Mouse (Mus musculus): ENCODE data around the gene Zfp592. TPM values are rescaled to one million over a fixed set of nuclear protein-coding genes. Genes with fewer than 3 reads are reported as not detected.

Zfp592 gene
- total and polyA plus RNA-seq, 3 experiments = 12.9 to 33.0 TPM; not detected in 1

- no peaks in the 10 kb centered on the region for H3K4me1 ChIP-seq (ENCODE audit: control insufficient read depth in 1 of 2, insufficient read depth in 2 of 2, low read length in 2 of 2)
- peaks cover 0 to 26% of the 10 kb centered on the region in 2 experiments; a peak in 2 of 4 replicates for H3K36me3 ChIP-seq (ENCODE audit: control insufficient read depth in 1 of 2, insufficient read depth in 2 of 2, low read length in 2 of 2)
- TF ChIP-seq POLR2AphosphoS2 (IDR thresholded peaks at IDR 0.05; ENCODE audit: low read length) = no peak
- no peak for TF ChIP-seq POLR2AphosphoS5 (IDR thresholded peaks at IDR 0.05; ENCODE audit: borderline replicate concordance, low read depth, low read length)
- TF ChIP-seq MYB (IDR thresholded peaks at IDR 0.05; ENCODE audit: low read depth, low read length) = no peak
- TF ChIP-seq SIN3A (IDR thresholded peaks at IDR 0.05; ENCODE audit: low read length) = no peak
- no peak for DNase-seq (ENCODE audit: low read depth, low spot score)
- no peaks in the 10 kb centered on the region for H3K9me3 ChIP-seq (replicated peaks; ENCODE audit: insufficient read depth, low read length)
- peaks cover 16% of the 10 kb centered on the region for H3K79me2 ChIP-seq (ENCODE audit: control insufficient read depth, insufficient read depth, low read length, poor library complexity)
- H3K27ac ChIP-seq (ENCODE audit: control insufficient read depth, low read depth, low read length) = no peak overlapping the region
- H3K27me3 ChIP-seq (ENCODE audit: control insufficient read depth in 1 of 2, insufficient read depth in 2 of 2, low read length in 2 of 2) = no peaks in the 10 kb centered on the region
- no peak overlapping the region for H3K9ac ChIP-seq (ENCODE audit: control insufficient read depth, low read depth, low read length, poor library complexity, severe bottlenecking)
- no peak overlapping the region for H3K4me3 ChIP-seq (ENCODE audit: control insufficient read depth in 1 of 2, insufficient read depth in 1 of 2, low read depth in 2 of 2, low read length in 2 of 2)
Measured at GRCm38 (mm10) chr7:81011576-81011975, 18.1 kb downstream of the Zfp592 start.

- H3K79me2 ChIP-seq (ENCODE audit: control insufficient read depth, insufficient read depth, low read length, poor library complexity) = peaks cover 3% of the 10 kb centered on the region; the same call in 1 of the 2 replicates
- no peaks in the 10 kb centered on the region for H3K4me1 ChIP-seq (ENCODE audit: control insufficient read depth in 1 of 2, insufficient read depth in 2 of 2, low read length in 2 of 2)
- no peak for DNase-seq (ENCODE audit: low read depth, low spot score)
- no peak overlapping the region for H3K4me3 ChIP-seq (ENCODE audit: control insufficient read depth in 1 of 2, insufficient read depth in 1 of 2, low read depth in 2 of 2, low read length in 2 of 2)
- H3K9ac ChIP-seq (ENCODE audit: control insufficient read depth, low read depth, low read length, poor library complexity, severe bottlenecking) = no peak overlapping the region
- H3K36me3 ChIP-seq (ENCODE audit: control insufficient read depth in 1 of 2, insufficient read depth in 2 of 2, low read length in 2 of 2) = peaks cover 0 to 10% of the 10 kb centered on the region in 2 experiments; a peak in 2 of 4 replicates
- no peaks in the 10 kb centered on the region for H3K27me3 ChIP-seq (ENCODE audit: control insufficient read depth in 1 of 2, insufficient read depth in 2 of 2, low read length in 2 of 2)
- no peak overlapping the region for H3K27ac ChIP-seq (ENCODE audit: control insufficient read depth, low read depth, low read length)
- no peaks in the 10 kb centered on the region for H3K9me3 ChIP-seq (replicated peaks; ENCODE audit: insufficient read depth, low read length)
- TF ChIP-seq EP300 (IDR thresholded peaks at IDR 0.05; ENCODE audit: low read depth in 1 of 2, low read length in 2 of 2) (no peak), TBP (IDR thresholded peaks at IDR 0.05; ENCODE audit: low read depth, low read length) (no peak), ZC3H11A (IDR thresholded peaks at IDR 0.05; ENCODE audit: low read depth, low read length) (no peak), POLR2AphosphoS2 (IDR thresholded peaks at IDR 0.05; ENCODE audit: low read length) (no peak), E2F4 (IDR thresholded peaks at IDR 0.05; ENCODE audit: borderline replicate concordance, low read depth, low read length) (no peak)
Measured at GRCm38 (mm10) chr7:81020307-81020706, 26.8 kb downstream of the Zfp592 start.

- peaks cover 2% of the 10 kb centered on the region; the same call in 1 of the 2 replicates for H3K79me2 ChIP-seq (ENCODE audit: control insufficient read depth, insufficient read depth, low read length, poor library complexity)
- H3K36me3 ChIP-seq (ENCODE audit: control insufficient read depth in 1 of 2, insufficient read depth in 2 of 2, low read length in 2 of 2) = peaks cover 0 to 8% of the 10 kb centered on the region in 2 experiments; a peak in 2 of 4 replicates
- H3K27me3 ChIP-seq (ENCODE audit: control insufficient read depth in 1 of 2, insufficient read depth in 2 of 2, low read length in 2 of 2) = no peaks in the 10 kb centered on the region
- H3K9me3 ChIP-seq (replicated peaks; ENCODE audit: insufficient read depth, low read length) = no peaks in the 10 kb centered on the region
- no peak overlapping the region for H3K27ac ChIP-seq (ENCODE audit: control insufficient read depth, low read depth, low read length)
- H3K4me1 ChIP-seq (ENCODE audit: control insufficient read depth in 1 of 2, insufficient read depth in 2 of 2, low read length in 2 of 2) = no peaks in the 10 kb centered on the region
- TF ChIP-seq TAL1 (IDR thresholded peaks at IDR 0.05; ENCODE audit: low read length) (0 out of 2 replicates have a peak, but pooled peaks have one; percentile 12), GATA1 (IDR thresholded peaks at IDR 0.05; ENCODE audit: low read depth, low read length) (0 out of 2 replicates have a peak, but pooled peaks have one; percentile 4), UBTF (IDR thresholded peaks at IDR 0.05; ENCODE audit: borderline replicate concordance, insufficient read depth, low read depth, low read length) (no peak), USF1 (IDR thresholded peaks at IDR 0.05; ENCODE audit: low read depth, low read length) (no peak), ZMIZ1 (IDR thresholded peaks at IDR 0.05; ENCODE audit: low read depth, low read length) (no peak), POLR2AphosphoS2 (IDR thresholded peaks at IDR 0.05; ENCODE audit: low read length) (no peak), CHD2 (IDR thresholded peaks at IDR 0.05; ENCODE audit: low read length) (no peak), POLR2A (IDR thresholded peaks at IDR 0.05; ENCODE audit: control insufficient read depth in 1 of 2, insufficient read depth in 1 of 2, low read depth in 1 of 2, low read length in 2 of 2, poor library complexity in 1 of 2) (no peak)
- no peak for DNase-seq (ENCODE audit: low read depth, low spot score)
- H3K4me3 ChIP-seq (ENCODE audit: control insufficient read depth in 1 of 2, insufficient read depth in 1 of 2, low read depth in 2 of 2, low read length in 2 of 2) = no peak overlapping the region
- no peak overlapping the region for H3K9ac ChIP-seq (ENCODE audit: control insufficient read depth, low read depth, low read length, poor library complexity, severe bottlenecking)
Measured at GRCm38 (mm10) chr7:81022731-81023130, 29.2 kb downstream of the Zfp592 start.

All from MEL (cell line).